Mouse (Mus musculus): Measurements from ENCODE around the gene Snrpa1.
A peak's percentile ranks its signal among the peaks of the same experiment; 100 is the strongest.

The Snrpa1 gene

DNA sequence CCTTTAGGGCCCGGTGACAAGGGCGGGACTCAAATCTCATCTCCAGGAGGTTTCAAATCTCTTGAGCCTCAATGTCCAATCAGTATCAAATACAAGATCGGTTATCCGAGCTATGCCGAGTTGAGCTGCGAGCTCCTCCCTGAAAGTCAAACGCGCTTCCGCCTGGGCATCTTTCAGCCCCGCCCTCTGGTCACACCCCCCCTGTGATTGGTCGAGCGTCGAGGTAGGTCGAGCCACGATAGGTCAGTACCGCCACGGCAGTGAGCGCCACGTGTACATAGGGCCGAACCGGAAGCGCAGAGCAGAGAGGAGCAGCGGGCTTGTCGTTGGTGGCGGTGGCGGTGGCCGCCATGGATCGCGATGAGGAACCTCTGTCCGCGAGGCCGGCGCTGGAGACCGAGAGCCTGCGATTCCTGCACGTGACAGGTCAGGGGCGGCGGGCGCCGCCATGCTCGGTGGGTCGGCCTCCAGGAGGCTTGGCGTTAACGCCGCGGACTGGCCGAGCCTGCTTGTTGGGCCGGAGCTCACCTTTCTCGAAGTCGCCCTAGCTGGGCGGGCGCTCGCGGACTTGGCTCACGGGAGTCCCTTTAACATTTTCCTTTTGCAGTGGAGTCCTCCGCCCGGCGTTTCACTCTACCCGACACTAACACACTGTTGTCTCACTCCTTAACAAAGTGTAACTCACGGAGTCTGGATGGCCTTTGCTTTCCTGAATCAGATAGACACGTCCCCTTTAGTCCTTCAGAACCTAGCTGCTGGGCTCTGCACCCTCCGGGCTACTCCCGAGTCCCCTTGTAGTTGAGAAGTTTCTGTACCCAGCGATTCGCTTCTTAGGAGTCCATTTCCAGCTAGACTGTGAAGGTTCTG, 20.8 kb downstream of the Snrpa1 start, which contains the start of gene Selenos:
TSS of gene Selenos (plus strand) at position 286 of the 867 bp plus-strand sequence.
- peak; percentile 99 for DNase-seq

DNA sequence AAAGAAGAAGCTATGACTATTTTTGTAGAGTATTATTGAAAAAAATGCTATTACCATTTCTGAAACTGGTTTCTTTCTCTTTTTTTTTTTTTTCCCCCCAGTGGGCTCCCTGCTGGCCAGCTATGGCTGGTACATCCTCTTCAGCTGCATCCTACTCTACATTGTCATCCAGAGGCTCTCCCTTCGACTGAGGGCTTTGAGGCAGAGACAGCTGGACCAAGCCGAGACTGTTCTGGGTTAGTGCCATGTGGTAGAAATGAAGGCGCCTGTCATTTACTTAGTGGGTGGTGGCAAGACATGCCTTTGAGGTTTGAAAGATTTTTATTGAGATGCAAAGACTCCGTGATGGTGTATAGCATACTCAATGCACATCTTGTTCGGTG, 21.4 kb downstream of the Snrpa1 start:
- peak; percentile 32 for DNase-seq

DNA sequence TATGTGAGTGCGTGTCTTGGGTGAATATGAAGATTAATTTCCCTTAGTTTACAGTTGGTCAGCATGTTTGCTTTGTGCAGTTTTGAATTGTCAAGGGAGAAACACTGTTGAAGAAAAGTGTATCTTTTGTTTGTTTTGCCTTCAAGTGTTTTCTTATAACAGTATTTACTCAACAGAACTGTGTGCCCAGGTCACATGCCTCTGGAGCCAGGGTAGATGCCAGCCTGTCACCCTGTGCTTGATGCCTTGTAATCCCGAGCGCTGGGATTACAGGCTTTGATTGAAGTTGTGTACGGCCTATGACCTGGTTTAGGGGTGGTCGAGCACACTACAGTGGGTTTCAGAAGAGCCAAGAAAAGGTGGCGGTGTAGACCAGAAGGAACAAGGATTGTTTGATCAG, 25.0 kb downstream of the Snrpa1 start:
- no peak for DNase-seq

DNA sequence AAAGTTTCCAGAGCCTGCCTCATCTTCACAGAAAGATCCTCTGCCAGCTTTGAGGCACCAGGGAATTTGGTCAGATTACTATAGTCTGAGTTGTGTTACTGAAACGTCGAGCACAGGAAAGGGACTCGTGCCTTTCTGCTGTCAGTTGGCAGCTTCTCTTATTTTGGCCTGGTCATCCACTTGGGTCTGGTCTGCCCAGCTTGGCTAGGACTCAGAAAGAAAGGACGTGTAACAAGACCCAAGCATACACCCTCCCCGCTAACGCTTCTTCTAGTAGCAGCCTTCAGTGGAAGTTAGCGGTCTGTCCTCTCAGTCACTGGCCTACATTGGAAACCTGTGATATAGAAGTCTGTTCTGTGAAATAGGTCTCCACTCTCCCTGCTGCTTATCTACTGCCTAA, 25.7 kb downstream of the Snrpa1 start:
- DNase-seq = no peak

DNA sequence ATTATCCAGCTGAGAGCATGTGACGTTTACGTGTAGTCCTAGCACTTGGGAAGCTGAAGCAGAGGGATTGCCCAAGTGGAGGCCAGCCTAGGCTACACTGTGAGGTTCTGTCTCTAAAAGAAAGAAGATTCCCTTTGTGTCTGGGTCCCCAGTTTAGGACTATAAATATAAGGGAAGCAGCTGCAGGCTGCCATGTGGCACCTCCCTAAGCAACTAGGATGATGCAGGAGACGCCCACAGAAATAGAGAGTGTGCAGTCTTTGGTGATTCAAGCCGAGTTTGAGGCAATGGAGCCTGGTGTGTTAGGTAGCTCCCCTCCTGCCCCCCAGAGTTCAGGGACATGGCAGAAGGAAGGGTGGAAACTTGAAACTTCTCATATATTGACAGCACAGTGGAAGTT, 28.8 kb downstream of the Snrpa1 start:
- no peak for DNase-seq

DNA sequence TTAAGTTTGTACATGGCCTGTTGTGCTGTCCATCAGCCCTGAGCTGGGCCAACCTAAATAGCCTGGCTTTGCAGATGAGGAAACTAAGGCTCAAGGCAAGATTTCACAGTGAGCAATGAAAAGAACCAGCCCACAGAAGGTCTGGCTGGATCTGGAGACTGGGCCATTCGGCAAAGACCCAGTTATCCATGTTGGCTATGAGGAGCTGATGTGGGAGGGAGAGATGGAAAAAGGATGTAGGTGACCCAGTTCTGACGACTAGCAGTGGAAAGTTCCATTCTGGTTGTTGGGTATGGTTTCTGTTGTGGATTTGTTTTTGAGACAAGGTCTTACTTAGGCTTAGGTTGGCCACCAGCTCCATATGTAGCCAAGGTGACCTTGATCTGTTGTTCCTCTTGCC, 29.3 kb downstream of the Snrpa1 start:
- DNase-seq = no peak

DNA sequence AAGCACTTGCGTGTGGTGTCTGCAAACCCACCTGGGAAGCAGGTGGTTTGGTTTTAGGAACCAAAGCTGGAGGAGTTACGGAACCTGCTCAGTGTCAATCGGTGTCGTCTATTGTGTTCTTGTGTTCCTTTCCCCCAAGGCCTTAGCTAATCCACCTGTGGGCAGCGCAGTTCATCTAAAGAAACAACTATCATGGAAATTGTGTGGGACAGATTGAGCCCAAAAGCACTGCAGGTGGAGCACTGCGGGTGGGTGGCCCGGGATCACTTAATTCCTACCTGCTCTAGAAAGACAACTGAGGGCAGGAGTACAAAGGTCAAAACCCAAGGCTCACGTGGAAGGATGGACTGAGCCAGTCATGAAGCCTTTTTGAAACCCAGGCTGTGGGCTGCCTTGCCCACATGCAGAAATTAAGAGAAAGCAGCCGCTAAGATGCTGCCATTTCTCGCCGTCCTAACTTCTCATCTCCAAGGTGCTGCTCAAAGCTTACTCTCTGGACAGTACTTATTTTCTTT, 31.9 kb downstream of the Snrpa1 start:
- no peak for DNase-seq

DNA sequence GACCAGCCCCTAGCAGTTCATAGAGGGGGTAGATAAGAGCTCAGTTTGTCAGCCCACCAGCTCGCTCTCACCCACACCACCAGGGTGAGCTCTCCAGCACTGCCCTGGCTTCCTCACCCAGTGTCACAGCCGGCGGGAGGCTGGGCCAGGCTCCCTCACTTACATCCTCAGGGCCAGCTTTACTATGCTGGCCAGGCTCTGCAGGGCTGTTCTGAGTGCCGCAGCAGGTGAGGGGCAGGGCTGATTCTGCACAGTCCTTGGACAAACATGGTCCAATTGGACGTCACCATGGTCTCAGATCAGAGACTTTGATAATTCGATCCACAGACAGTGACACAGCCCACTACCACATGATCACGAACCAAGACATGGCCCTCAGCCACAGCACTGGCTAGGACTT, 32.8 kb downstream of the Snrpa1 start:
- no peak for DNase-seq

DNA sequence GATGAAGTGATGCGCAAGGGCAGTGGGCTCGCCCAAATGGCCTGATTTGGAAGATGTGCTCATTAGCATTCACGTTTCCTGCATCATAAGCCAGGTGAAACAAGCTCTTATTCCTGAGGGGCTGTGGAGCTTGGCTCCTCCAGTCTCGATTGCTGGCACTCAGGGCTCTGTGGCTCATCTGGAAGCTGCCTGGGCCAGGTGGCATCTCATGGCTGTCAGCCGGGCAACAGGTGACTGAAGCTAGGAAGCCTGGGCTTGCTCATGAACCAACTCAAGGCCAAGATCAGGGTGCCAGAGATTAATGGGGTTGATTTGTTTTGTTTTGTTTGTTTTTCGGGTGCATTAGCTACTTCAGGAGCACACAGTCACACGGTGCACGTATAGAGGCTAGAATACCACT, 33.9 kb downstream of the Snrpa1 start:
- no peak for DNase-seq

DNA sequence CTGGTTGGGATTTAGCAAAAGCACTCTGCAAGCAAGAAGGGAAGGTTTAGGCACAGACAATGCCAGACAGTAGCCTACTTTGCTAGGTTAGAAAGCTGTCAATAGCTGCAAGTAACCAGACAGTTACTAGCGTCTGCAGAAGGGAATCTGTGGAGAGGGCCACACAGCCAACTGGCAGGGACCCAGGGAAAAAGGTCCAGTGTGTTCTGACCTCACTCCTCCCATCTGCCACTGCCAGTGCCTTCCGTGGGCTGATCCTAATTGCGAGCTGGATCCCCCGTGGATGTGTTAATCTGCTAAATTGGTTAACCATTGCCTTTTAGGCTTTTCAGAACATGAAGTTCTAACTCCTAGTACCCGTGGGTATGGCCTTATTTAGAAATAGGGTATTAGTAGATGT, 35.3 kb downstream of the Snrpa1 start:
- no peak for DNase-seq

DNA sequence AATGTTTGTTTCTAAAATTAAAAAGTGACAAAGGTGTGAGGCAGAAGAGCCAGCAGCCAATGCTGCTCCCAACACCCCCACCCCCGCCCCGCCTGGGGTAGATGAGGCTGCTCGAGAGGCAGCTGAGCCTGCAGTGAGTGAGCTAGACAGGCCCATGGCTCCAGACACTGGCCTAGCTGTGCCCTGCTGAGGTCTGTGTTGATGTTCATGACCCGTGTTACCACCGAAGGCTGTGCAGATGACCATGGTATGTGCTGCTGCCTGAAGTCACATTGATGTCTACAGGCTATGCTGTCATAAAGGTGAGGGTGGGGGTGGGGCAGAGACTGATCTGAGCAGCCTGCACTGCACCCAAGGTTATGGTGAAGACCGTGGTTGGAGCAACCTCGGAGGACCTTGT, 40.0 kb downstream of the Snrpa1 start:
- DNase-seq = no peak

DNA sequence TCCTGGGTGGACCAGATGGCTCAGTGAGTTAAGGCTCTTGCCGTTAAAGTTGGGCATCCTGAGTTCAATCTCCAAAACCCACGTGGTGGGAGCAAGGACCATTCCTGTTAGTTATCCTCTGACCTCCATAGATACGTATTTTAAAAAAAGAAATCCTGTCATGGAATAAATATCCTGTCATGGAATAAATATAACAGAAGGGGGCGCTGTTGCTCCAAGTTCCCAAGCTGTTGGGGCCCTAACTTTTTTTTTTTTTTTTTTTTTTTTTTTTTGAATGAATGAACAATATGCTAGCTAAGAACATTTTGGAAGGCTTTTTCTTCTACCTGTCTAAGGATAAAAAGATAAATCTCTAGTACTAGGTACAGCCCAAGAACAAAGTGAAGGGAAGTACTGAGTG, 43.1 kb downstream of the Snrpa1 start:
- peak; percentile 71 for DNase-seq

- no peak for DNase-seq
Observed at GRCm38 (mm10) chr7:66104531-66104930, 45.7 kb downstream of the Snrpa1 start.

DNA sequence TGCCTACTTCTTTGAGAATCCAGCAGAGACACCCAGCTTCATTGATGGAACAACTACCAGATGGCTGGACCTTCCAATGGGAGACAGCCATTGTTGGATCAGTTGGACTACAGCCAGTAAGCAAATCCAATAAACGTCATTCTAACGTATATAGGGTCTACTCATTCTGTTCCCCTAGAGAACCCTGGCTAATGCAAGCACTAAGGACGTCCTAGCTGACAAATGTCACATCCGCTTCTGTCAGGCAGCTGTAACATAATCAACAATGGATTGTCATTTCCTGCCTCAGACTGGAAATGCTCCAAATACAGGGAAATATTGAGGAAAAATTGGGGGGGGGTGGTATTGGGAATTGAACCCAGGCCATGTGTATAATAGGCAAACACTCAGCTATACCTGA, 47.0 kb downstream of the Snrpa1 start:
- DNase-seq = no peak

DNA sequence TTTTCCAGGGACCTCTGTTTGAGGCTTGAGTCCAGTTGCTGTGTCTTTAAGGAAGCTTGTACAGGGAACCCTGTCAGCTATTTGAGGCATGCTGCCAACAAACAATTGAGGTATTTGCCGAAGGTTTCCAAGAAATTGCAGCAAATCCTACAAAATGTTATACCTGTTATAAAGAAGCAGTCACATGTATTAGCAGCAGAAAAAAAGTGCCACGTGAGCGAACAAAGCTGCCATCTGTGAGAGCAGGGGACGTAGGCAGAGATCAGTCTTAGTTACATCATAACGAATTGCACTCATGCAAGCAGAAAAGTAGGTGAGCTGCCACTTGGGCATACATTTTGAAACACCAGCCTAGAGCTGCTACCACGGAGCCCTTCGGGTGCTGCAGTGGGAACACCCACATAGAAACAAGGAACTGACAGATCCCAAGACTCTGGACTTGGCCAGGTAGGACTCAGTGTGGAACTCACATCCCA, 47.8 kb downstream of the Snrpa1 start:
- no peak for DNase-seq

- no peak for DNase-seq
Observed at GRCm38 (mm10) chr7:66107206-66107605, 48.4 kb downstream of the Snrpa1 start.

DNA sequence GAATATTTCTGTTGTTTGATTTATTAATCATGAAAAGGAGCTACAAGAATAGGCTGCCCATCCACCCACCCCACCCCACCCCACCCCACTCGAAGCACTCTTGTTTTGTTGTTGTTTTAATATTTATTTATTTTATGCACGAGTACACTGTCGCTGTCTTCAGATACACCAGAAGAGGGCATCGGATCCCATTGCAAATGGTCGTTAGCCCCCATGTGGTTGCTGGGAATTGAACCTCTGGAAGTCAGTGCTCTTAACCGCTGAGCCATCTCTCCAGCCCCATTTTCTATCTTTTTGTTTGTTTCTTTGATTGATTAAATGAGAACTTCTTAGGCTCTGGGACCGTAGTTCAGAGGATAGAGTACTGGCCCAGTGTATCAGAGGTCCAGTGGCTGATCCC, 49.1 kb downstream of the Snrpa1 start:
- peak; percentile 55 for DNase-seq

DNA sequence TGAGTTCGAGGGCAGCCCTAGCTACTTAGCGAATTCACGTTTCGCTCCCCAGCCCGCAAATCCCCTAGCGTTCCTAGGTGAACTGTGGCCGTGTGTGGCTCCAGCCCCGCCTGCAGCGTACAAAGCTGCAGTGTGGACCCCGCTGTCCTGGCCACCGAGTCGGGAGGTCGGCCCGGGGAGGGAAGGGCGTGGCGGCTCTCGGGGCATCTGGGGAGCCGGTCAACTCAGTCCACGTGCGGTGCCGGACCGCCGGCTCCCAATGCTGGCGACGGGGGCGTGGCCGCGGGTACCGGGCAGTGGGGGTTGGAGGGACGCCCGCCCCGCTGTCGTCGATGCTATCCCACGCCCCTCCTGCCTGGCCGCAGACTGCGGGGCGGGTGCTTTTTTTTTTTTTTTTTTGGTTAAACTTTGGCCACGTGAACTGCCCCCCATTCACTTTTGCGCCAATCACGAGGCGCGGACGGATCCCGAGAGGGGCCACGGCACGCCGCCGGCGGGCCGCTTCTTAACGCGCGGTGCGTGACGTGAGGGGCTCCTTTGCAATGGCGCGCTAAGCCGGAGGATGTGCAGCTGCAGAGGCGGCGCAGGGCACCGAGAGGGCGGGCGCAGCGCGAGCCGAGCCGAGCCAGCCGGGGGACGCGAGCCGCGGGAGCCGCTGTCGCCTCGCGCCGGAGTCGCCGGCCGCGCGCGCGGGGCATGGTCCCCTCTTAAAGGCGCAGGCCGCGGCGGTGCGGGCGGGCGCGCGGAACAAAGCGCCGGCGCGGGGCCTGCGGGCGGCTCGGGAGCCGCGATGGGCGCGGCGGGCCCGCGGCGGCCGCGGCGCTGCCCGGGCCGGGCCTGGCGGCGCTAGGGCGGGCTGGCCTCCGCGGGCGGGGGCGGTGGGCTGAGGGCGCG, 50.4 kb downstream of the Snrpa1 start, which contains the start of gene Chsy1:
TSS of gene Chsy1 (plus strand) at position 555 of the 894 bp plus-strand sequence.
- peak; percentile 97 for DNase-seq

GRCm38 (mm10) chr7:66109855-66110635, 51.2 kb downstream of the Snrpa1 start:
- DNase-seq = peak; percentile 62

GRCm38 (mm10) chr7:66110636-66111112, 51.9 kb downstream of the Snrpa1 start:
- peak; percentile 68 for DNase-seq

DNA sequence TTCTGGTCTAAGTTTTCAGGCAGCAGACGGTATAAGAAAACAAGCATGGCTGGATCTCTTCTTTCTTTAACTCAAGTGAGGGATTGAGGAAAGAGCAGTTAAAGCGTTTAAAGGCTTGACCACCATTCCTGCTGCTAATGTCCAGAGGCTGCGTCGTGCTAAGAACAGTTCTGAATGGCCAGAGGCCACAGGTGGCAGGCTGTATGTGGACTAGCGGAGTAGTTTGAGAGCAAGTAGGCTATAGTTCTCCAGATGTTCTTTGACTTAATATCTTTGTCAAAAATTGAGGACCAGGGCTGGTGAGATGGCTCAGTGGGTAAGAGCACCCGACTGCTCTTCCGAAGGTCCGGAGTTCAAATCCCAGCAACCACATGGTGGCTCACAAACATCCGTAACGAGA, 52.4 kb downstream of the Snrpa1 start:
- no peak for DNase-seq

GRCm38 (mm10) chr7:66113561-66113960, 54.8 kb downstream of the Snrpa1 start:
- DNase-seq = no peak

Data from retina, postnatal 1 day (tissue).